Mouse (Mus musculus) spleen, embryonic (tissue): ENCODE data around the gene Mrps21.

Experiments
- CTCF ChIA-PET: fragments of 350-600 bp; sonication (Branson Sonifier 250); formaldehyde crosslinking; loops from one replicate; lab custom pipeline; 2022; lab: Charles Lee

Mrps21 gene

GRCm38 (mm10) chr3:95892066-95893052 is 21.0 kb upstream of the Mrps21 start:
- CTCF ChIA-PET = interaction anchor here (0.5 to 0.7 kb wide), 3 partner anchors 9 to 168 kb away, joined by 3 to 5 read pairs (median 4); partner anchors contain the start of gene Mrps21

- CTCF ChIA-PET = interaction anchor here (0.5 kb wide), 1 partner anchor 20 kb away, joined by 3 read pairs; the partner anchor contains the start of gene Mrps21
Observed at GRCm38 (mm10) chr3:95891211-95892065, 20.1 kb upstream of the Mrps21 start, which contains the start of gene BC028528. Gene BC028528, minus strand, starts transcription at chr3:95892005.

- CTCF ChIA-PET = interaction anchor here (0.6 kb wide), 1 partner anchor 212 kb away, joined by 3 read pairs; no protein-coding TSS in a partner anchor
Observed at GRCm38 (mm10) chr3:95889664-95890063, 18.3 kb upstream of the Mrps21 start.

- CTCF ChIA-PET = no interaction called here
Observed at GRCm38 (mm10) chr3:95887596-95887995, 16.3 kb upstream of the Mrps21 start.

GRCm38 (mm10) chr3:95884400-95884799 is 13.1 kb upstream of the Mrps21 start:
- CTCF ChIA-PET = interaction anchor here (0.5 kb wide), 1 partner anchor 21 kb away, joined by 3 read pairs; no protein-coding TSS in a partner anchor

- CTCF ChIA-PET = interaction anchor here (0.5 to 1.9 kb wide), 5 partner anchors 9 to 382 kb away, joined by 3 to 10 read pairs (median 5); partner anchors contain the start of gene Aph1a
Observed at GRCm38 (mm10) chr3:95882816-95883425, 11.6 kb upstream of the Mrps21 start.

GRCm38 (mm10) chr3:95881979-95882815 is 10.9 kb upstream of the Mrps21 start, which contains the start of gene Ciart:
Gene Ciart, minus strand, starts transcription at chr3:95882251.
- CTCF ChIA-PET = interaction anchor here (0.5 to 1.9 kb wide), 5 partner anchors 11 to 382 kb away, joined by 3 to 10 read pairs (median 4); partner anchors contain the start of gene Aph1a

GRCm38 (mm10) chr3:95879063-95879462 is 7.7 kb upstream of the Mrps21 start:
- CTCF ChIA-PET = no interaction called here

GRCm38 (mm10) chr3:95872048-95872447 is 729 bp upstream of the Mrps21 start:
- CTCF ChIA-PET = interaction anchor here (0.5 to 0.9 kb wide), 2 partner anchors 20 to 217 kb away, joined by 3 read pairs; partner anchors contain the start of gene BC028528

- CTCF ChIA-PET = interaction anchor here (0.6 to 0.9 kb wide), 3 partner anchors 9 to 220 kb away, joined by 3 to 8 read pairs (median 3); partner anchors contain the start of gene BC028528
Observed at GRCm38 (mm10) chr3:95870976-95871375, 343 bp downstream of the Mrps21 start.

- CTCF ChIA-PET = no interaction called here
Observed at GRCm38 (mm10) chr3:95867408-95867807, 3.9 kb downstream of the Mrps21 start.

- CTCF ChIA-PET = interaction anchor here (0.7 kb wide), 1 partner anchor 351 kb away, joined by 3 read pairs; no protein-coding TSS in a partner anchor
Observed at GRCm38 (mm10) chr3:95866071-95866470, 5.2 kb downstream of the Mrps21 start.

GRCm38 (mm10) chr3:95865571-95865970 is 5.7 kb downstream of the Mrps21 start:
- CTCF ChIA-PET = no interaction called here

- CTCF ChIA-PET = interaction anchor here (0.7 kb wide), 1 partner anchor 166 kb away, joined by 4 read pairs; no protein-coding TSS in a partner anchor
Observed at GRCm38 (mm10) chr3:95865050-95865449, 6.3 kb downstream of the Mrps21 start.

GRCm38 (mm10) chr3:95863578-95863977 is 7.7 kb downstream of the Mrps21 start:
- CTCF ChIA-PET = interaction anchor here (0.7 kb wide), 1 partner anchor 44 kb away, joined by 3 read pairs; no protein-coding TSS in a partner anchor

GRCm38 (mm10) chr3:95861796-95862195 is 9.5 kb downstream of the Mrps21 start:
- CTCF ChIA-PET = interaction anchor here (0.6 to 0.7 kb wide), 3 partner anchors 9 to 99 kb away, joined by 3 to 8 read pairs (median 3); no protein-coding TSS in a partner anchor

- CTCF ChIA-PET = interaction anchor here (0.5 to 1.0 kb wide), 3 partner anchors 46 to 375 kb away, joined by 3 to 4 read pairs (median 3); no protein-coding TSS in a partner anchor
Observed at GRCm38 (mm10) chr3:95861216-95861615, 10.1 kb downstream of the Mrps21 start.

GRCm38 (mm10) chr3:95860323-95860722 is 11.0 kb downstream of the Mrps21 start:
- CTCF ChIA-PET = no interaction called here

- CTCF ChIA-PET = interaction anchor here (0.6 kb wide), 1 partner anchor 77 kb away, joined by 3 read pairs; no protein-coding TSS in a partner anchor
Observed at GRCm38 (mm10) chr3:95858278-95858677, 13.0 kb downstream of the Mrps21 start.
